Mouse (Mus musculus) mammary gland, adult 2 months (tissue): ENCODE measurements around the gene Prr5l. TPM values are rescaled to one million over a fixed set of nuclear protein-coding genes. Genes with fewer than 3 reads are reported as not detected.

Experiments used
- polyA plus RNA-seq: library from polyadenylated mRNA; depleted of rRNA; stranded (reverse); fragments of >200 nt; gene quantifications from 2 replicates; pipeline ENCODE4 v1.2.3, GENCODE M21; 2012; ENCODE audit warnings: low replicate concordance; rRNA removed

Gene Prr5l
- 6.7 and 12.2 TPM in 2 replicates for polyA plus RNA-seq

DNA sequence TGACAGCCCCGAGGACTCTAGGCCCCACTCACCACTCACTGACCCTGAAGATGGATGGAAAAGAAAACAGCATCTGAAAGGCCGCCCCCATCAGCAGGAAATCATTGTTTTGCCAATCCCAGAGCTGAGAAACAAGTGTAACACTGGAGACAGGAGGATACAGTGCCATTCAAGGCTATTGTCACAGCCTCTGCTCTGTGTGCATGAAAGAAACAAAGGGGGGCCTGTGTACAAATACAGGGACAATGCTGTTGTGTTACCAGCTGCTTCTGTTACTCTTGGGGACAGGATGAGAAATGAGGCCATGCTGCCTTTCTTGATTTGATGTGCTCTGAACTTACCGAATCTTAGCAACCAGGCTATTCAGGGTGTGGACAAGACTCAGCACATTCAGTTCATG lies at the start of gene Prr5l:
Prr5l (minus strand) TSS at position 30 of the 400 bp plus-strand sequence.

DNA sequence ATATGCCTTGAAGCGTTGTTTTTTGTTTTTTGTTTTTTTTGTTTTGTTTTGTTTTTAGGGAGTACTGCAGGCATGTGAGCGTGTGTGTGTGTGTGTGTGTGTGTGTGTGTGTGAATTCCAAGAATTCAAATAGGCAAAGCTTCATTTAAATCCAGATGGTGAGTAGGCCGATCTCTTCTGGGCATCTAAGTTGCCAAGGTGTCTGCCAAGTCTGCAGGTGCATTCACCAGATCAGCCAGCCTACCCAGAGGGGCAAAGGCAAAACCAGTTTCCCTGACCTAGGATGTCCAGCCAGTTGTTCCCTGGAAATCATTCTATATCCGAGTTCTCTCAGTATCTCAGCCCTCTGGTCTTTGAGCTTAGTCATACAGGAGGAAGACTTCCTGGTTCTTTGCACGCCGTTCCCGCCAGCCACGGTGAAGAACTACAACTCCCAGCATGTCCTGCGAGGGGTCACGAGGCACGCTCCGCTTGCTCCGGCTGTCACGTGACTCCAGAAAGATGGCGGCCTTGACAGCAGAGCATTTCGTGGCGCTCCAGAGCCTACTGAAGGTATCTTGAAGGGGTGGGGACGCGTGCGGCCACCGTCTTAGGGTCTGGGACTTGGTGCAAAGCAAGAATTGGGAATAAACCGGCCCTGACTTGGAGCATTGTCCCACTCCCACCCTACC lies 3.1 kb upstream of the Prr5l start, which contains the start of gene Commd9:
Commd9 (plus strand) TSS at position 480 of the 671 bp plus-strand sequence.

DNA sequence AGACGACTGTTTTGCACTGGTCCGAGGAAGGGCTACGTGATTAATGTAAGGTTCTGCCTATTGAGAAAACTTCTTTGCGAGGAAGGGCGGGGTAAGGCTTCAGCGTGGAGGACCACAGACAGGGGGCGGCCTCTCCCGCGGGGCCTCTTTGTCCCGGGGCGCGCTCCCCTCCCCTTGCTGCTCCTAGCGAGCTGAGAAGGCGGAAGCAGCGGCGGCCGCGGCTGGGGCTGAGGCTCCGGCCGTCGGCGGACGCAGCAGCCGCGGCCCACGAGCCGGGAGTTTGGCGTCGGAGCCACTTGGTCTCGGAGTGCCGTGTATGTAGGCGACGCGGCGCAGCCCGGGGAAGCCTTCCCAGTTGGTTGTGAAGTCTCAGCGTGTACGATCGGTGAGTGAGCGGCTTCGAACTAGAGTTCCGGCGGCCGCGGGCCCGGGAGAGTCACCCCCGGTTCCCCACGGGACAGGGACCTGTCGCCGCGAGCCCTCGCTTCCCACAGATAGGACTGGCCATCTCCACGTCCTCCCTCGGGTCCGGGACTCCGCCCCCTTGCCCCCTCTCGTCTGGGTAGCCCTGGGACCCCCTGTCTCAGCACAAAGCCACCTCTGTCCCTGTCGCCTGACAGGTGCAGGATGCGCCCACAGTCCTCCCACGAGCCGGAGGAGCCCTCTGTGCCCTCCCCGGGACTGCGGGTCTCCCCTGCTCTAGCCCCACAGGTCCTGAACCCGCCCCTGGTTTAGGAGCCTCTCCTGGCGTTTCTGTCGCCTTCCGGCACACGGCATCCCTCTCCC lies 204.4 kb downstream of the Prr5l start, which contains the start of gene Traf6:
Traf6 (plus strand) TSS at position 194 of the 786 bp plus-strand sequence.

Other genes with a start within 250 kb of the Prr5l start
- gene Rag1, start 233.5 kb downstream of the Prr5l start, polyA plus RNA-seq, result 0.06 and 0.33 TPM in 2 replicates
- gene B230118H07Rik, start 233.5 kb downstream of the Prr5l start, polyA plus RNA-seq, result 2.2 and 7.3 TPM in 2 replicates
- 10.2 and 15.1 TPM in 2 replicates for gene Traf6, start 204.6 kb downstream of the Prr5l start, polyA plus RNA-seq
- 47.3 and 61.8 TPM in 2 replicates for gene Commd9, start 3.2 kb upstream of the Prr5l start, polyA plus RNA-seq